Mouse (Mus musculus): Measurements from ENCODE around the gene Mpv17l2.

Gene Mpv17l2

DNA sequence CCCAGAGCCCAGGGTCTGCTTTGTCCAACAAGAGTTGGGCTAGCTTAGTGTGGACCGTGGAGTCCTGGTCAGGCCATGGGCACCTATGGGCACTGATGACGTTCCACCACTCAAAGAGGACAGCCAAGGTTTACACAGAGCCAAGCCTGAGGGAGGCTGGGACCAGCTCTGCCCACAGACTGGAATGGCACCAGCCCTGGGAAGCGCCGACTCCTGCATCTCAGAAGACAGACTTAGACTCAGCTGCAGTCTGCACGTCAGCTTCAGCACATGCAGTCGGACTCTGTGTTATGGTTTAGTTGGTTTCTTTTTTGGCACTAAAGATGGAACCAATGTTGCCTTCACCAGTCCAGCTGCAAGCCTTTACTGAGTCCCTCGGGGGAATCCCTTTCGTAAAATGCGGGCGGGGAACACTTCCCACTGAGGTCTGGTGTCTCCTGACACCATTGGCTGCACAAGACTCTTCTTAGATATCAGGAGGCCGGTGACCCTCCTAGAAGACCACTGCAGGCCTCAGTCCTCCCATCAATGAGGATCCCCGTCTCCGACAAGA is 10.5 kb downstream of the Mpv17l2 start:
- no peak for DNase-seq (ENCODE audit: inconsistent ontology term)

DNA sequence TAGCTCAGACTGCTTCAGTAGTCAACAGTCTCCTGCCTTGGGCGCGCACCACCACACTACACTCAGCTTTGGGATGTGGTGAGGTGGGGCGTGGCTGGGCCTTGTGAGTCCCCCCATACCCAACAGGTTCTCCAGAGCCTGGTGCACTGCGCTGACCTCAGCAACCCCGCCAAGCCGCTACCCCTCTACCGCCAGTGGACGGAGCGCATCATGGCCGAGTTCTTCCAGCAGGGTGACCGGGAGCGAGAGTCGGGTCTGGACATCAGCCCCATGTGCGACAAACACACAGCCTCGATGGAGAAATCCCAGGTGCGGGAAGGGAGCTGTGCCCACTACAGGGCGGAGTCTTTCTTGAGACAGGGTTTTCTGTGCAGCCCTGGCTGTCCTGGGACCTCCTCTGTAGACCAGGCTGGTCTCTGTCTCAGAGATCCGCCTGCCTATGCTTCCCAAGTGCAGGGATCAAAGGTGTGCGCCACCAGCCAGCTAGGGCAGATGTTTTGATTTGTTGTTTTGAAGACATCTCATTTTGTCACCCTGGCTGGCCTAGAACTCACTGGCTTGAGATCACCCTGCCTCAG is 11.6 kb downstream of the Mpv17l2 start:
- no peak for DNase-seq (ENCODE audit: inconsistent ontology term)

DNA sequence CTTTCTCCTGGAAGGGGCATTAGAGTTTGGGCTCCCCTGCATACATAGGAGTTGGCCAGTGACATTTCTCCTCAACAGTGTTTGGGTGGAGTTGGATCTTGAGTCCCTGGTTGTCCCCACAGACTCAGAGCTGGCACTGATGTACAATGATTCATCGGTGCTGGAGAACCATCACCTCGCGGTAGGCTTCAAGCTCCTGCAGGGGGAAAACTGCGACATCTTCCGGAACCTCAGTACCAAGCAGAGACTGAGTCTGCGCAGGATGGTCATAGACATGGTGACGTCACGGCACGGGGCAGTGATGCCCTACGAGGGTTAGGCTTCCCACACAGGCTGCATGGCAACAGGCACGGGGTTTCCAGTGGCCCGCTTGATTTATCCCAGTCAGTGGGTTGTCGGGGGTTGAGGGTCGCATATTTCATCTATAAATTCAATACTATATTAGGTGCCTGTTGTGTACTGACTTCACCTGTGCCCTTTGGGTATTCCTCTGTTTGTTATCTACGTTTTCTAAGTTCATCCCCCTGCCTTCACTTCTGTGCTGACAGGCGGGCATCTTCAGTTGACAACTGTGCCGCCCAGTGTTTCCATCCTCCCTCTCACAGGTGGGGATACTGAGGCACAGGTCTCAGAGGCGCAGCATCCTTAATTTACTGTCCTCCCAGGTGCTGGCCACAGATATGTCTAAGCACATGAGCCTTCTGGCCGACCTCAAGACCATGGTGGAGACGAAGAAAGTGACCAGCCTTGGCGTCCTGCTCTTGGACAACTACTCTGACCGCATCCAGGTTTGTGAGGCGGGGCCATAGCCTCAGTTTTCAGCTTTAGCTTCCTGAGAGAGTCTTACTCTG is 12.3 kb downstream of the Mpv17l2 start:
- DNase-seq (ENCODE audit: inconsistent ontology term), result no peak

DNA sequence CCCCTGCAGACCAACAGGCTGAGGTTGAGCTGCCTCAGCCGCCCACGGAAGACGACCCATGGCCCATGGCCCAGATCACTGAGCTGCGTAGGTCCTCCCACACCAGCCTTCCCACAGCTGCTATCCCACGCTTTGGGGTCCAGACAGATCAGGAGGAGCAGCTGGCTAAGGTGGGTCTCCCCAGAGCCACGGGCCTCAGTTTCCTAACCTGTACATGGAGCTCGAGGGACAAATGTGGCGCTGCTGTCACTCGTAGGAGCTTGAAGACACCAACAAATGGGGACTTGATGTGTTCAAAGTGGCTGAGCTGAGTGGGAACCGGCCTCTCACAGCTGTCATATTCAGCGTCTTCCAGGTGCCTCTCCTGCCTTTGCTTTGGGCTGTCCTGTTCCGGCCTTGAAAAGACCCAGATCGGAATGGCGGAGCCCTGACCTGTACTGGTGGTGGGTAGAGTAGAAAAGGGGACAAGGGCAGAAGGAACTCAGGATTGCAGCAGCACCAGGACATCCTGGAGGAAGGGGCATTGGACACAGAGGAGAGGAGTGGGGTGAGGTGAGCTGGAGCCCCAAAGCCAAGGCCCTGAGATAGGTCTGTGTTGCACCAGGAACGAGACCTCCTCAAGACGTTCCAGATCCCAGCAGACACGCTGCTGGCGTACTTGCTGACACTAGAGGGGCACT is 13.4 kb downstream of the Mpv17l2 start:
- no peak for DNase-seq (ENCODE audit: inconsistent ontology term)

DNA sequence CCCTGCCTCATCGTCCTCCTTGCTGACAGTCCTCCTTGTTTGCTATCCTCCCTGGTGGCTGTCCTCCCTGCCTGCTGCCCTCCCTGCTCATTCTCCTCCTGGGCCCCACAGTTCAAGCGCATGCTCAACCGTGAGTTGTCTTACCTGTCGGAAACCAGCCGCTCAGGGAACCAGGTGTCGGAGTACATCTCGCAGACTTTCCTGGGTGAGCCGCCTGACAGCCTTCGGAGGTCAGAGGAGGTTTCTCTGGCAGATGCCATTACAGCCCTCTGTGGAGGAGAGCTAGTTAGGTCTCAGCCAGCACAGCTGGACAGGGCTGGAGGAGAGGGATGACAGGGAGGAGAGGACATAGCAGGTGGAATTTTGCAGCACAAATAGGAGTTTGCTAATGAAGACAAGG is 14.1 kb downstream of the Mpv17l2 start:
- DNase-seq (ENCODE audit: inconsistent ontology term), result no peak

DNA sequence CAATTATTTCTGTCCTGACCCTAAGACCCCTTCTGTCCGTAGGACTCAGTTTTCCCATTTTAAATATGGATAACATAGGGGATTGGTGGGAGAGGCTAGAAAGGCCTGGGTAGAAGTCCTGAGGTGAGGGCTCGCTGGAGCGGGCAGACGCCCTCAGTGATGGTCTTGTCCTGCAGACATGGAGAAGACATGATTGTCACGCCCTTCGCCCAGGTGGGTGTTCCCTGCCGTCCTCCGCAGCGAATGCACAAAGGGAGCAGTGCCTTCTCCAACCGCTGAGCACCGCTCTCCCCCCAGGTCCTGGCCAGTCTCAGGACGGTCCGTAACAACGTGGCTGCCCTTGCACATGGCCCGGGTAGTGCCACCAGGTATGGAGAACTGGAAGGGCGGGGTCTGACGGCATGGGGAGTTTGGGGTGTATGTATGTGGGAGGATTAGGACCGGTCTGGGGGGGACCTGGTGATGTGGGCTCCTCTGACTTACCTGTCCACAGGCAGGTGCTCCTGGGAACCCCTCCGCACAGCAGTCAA is 15.0 kb downstream of the Mpv17l2 start:
- no peak for DNase-seq (ENCODE audit: inconsistent ontology term)

DNA sequence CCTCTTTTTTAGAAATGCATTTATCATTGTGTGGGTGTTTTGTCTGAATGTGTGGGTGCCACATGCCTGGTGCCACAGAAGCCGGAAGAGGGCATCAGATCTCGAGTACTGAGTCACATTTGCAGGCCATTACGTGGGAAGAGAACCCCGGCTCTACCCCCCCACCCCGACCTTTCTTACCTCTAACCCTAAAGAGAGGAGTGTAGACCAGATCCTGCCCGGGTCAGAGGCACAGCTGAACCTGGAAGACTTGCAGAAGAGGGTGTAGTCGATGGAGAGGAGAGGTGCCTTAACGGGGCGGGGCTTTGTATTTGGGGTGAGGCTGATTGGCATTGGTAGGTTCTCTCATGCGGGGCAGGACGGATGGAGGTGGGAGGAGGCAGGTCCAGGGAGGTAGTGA is 15.9 kb downstream of the Mpv17l2 start:
- DNase-seq (ENCODE audit: inconsistent ontology term), result no peak

DNA sequence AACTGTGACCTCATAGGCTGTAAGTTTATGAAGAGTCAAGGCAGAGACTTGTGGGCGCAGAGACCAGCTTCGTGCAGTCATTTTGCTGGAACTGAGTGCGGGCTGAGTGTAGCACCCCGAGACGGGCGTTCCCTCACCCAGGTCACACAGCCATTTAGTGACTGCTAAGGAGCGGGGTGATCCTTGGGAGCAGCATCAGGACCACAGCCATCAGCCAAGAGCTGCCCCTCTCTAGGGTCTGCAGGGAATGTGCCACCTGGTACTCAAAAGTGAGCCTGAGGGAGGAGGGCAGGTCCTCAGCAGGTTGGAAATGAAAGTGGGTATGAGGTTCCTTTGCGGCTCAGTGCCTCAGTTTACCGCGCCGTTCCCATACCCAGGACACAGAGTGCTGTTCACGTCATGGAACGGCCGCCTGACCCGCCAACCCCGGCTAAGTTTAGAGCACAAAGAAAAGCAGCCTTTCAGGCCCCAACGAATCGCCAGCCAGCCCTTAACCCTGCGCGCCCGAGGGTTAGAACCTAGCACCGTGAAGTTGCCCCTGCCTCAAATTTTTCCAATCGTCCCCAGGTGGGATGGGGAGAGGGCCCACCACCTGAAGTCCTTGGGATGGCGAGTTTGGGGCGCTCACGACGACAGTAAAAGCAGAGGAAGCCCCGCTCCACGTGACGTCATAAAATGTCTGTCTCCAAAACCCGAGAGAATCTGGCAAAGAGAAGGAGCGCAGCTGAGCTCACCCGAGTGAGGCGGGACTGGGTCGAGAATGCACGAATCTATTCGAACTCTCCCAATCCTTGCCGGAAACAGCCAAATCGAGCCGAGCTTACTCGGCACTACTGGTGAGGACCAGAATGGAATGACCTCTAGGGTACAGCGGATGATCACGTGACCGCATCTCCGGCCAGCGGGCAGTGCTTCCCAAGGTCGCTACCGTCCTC is 16.8 kb downstream of the Mpv17l2 start:
- DNase-seq (ENCODE audit: inconsistent ontology term), result peak; percentile 46

DNA sequence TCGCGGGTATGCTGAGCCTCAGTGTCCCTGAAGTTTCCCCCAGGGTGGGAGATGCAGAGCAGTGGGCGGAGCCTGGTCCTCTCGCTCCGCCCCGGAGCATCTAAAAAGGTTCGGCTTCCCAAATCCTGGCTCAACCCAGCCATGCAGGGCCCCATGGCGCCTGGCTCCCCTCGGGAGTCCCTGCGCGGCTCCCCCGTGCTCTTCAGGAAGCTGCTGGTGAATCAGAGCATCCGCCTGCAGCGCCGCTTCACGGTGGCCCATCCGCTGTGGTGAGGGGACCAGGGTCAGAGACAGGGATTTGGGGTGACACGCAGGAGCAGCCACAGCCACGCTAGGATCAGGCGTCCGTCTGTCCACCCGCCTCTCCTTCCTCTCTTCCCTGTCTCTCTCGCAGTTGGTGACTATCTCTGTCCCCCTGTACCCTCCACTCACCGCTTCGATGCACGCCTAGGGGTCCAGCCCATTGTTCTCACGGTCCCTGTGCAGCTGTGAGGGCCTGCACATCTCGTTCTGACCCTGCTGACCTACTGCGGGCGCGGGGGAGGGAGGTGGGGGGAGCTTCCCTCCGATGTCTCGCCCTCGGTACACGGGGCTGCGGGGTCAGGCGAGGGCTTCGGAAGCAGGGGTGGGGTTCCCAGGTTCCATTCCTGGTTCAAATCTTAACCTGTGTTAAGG is 17.6 kb downstream of the Mpv17l2 start:
- DNase-seq (ENCODE audit: inconsistent ontology term), result no peak

DNA sequence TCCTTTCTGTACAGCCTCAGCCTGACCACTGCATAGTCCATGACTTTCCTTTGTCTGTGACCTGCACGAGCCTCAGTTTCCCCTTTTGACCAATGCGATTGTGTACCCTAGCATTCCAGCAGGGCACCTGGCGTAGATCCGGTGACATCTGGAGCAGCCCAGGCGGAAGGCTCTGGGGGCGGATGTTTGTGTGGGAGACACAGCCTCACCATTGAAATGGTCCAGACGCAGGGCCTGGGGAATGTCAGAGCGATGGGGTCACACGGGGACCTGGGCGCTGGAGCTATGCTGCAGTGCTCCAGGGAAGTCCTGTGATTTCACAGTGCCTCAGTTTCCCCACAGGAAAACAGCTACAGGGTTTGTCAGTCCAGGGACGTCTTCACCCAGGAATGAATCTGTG is 18.6 kb downstream of the Mpv17l2 start:
- no peak for DNase-seq (ENCODE audit: inconsistent ontology term)

DNA sequence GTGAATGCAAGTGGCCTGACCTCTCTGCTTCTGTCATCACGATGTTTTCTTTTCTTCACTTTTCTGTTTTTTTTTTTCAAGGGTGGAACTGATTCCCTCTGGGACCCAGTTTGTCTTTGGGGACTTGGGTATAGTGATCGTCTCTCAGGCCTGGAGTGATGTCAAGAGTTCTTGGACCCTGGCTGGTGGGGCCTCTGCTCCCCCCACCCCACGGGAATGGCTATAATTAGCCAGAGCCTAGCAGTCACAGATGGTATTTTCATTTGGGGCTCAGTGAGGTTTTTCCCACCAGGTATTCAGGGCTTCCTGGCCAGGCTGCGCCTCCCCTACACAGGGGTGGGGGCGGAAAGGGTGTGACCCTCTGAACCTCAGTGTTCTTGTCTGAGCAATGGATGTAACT is 19.1 kb downstream of the Mpv17l2 start:
- DNase-seq (ENCODE audit: inconsistent ontology term), result no peak

DNA sequence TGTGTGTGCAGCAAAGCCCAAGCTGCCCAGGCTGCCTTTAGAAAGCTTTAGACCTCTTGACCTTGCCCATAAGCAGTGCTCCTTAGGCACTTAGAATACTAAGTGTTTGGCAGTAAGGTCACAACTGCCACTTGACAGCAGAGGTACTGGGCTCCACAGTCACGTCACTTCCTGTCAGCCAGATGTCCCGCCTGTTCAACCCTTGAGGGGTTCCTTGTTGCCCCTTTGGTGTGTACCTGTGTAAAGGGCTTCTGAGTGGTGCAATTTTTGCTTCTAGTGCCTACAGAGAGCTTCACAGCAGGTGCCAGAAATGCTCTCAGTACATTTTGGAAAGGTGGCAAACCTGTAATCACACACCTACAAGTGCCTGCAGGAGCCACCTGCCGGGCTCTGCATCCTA is 22.5 kb downstream of the Mpv17l2 start:
- no peak for DNase-seq (ENCODE audit: inconsistent ontology term)

DNA sequence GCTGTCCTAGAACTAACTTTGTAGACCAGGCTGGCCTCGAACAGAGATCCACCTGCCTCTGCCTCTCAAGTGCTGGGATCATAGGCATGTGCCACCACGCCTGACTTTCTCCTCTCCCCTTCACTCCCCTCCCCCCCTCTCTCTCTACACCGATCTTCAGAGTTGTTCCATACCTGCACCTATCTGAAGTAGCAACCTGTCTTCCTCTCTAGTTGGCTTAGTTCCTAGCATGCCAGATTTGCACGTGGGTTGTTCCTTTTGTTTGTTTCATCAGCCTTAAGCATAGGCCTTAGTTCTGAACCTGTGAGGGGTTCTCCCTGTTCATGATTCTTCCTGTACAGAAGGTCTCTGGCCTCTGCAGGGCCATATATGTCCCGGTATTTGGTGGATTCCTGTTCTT is 23.0 kb downstream of the Mpv17l2 start:
- no peak for DNase-seq (ENCODE audit: inconsistent ontology term)

DNA sequence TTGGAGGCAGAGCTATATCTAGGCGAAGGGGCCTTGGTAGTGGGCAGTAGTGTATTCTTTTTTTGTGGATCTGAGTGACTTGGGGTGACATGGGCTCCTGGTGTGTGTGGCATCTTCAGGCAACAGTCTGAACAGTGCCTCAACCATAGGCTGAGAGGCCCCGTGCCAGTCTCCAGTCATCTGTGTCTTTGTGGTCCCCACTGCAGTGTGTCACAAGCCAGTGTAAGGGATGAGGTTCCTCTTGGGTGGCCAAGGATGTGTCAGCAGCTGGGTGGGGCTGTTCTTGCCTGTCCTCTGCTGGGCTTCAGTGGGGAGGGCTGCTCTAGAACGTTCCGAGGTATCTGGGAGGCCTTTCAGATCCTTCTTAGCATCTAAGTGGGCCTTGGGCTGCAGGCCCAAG is 29.8 kb downstream of the Mpv17l2 start:
- DNase-seq (ENCODE audit: inconsistent ontology term), result no peak

DNA sequence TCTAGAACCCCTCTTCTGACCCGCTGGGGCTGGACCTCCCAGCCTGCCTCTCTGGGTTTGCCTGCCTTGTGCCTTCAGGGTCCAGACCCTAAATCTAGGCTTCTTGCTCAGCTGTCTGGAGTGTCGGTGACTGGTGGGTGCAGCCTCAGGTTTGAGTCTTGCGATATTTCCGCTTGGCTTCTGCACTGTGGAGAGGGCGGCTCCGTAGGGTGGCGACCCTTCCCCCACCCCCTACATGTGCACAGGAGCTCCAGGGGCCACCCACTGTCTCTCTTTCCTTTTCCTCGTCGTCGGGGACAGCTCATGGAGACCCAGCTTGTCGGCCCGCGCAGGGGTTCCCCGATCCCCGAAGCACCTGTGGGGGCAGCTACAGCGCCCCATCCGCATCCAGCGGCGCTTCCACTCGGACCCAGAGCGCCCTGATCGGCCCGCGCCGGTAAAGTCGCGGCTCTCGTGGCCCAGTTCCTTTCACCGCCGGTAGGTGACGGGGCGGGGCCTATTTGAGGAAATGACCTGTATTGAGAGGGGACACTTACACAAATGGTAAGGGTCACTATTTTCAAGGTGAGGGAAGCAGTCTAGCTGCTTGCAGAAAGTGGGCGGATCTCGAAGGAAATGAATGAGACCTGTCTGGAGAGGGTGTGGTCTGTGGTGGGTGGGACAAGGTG is 30.8 kb downstream of the Mpv17l2 start:
- DNase-seq (ENCODE audit: inconsistent ontology term), result no peak

DNA sequence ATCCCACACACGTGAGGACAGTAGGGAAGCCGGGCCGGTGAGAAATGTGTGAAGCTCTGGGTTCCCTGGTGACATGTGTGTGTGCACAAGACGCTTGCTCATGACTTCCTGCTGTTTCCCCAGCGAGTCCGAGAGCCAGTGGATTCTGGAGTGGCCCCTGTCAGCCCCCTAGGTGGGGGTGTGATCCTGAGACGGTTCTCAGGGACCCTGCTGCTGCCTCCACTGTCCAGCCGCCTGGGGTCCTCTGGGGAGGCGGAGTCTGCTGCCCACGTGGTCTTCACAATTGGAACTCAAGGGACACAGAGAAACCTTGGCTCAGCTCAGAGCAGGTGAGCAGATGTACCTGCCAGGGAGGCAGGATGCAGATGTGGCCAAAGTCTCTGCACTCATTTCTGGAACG is 34.0 kb downstream of the Mpv17l2 start:
- DNase-seq (ENCODE audit: inconsistent ontology term), result no peak

DNA sequence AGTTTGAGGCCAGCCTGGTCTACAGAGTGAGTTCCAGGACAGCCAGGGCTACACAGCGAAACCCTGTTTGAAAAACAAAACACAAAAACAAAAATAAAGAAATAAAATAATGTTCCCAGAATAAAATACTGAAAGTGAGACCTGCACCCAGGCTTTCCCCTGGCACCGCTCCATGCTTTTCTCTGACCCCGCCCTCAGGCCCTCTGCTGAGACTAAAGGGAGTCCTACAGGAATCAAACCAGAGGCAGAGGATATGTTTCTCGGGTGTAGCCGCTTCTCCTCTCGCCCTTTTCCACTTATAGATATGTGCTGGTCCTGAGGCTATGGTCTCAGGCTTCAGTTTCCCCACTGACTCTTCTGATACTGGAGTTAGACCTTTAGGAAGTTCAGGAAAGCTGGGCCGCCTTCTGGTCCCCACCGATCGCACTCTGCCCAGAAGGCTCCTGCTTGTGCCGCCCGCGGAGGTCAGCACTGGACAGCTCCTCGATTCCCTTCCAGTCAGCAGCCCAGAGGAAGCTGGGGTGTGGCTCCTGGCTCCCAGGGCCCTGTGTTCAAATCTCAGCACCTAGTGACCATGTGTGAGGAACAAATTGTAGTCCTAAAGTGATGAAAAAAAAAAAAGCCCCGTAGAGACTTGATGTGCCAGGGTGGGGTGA is 34.8 kb downstream of the Mpv17l2 start:
- DNase-seq (ENCODE audit: inconsistent ontology term), result peak; percentile 37

DNA sequence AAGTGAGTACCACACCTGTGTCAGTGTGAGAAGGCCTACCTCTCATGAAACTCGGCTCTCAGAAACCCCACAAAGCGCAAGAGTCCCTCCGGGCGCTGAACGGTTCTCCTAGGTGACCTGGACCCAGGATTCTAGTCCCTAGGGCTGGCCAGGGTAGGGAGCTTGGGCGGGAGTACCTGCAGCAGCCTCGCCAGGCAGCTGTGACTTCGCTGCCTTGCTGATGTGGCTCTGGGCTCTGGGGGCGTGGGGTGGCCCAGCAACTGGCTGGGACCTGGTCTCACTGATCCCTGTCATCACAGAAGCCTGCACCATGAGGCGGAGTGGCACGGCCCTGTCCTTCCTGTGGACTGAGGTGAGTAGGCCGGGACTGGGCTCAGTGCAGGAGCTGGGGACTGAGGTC is 36.5 kb downstream of the Mpv17l2 start:
- DNase-seq (ENCODE audit: inconsistent ontology term), result no peak

DNA sequence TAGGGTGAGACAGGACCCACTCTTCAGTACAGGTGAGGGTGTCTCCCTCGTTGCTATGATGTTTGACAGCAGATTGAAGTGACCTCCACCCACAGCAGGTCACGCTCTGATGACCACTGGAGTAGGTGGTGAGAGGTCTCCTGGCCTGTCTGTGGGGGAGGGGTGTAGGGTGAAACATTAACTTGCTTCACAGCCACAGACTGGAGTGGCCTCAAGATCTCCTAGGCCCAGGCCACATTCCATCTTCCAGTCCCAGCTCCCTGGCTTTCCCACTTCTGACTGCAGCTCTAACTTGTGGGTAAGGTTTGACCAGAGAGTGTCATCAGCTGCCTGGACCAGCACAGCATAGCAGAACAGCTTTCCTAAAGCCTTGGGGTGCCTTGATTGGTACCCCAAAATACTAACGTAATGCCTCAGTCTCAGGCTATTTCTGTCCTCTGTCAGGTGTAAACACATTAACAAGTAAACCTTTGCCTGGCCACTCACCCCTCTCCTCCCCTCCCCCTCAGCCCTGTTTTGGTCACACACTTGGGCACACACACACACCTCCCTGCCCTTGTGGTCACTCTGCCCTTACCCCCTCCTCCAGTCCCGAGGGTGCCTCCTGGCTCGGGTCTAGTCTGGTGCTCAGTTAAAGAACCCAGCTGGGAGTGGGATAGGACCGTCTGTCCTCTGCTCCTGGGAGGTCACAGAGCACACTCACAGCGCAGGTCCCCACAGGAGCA is 37.1 kb downstream of the Mpv17l2 start, which contains the start of gene Pde4c:
Gene Pde4c (plus strand): TSS at position 235 of the 725 bp plus-strand sequence.
- DNase-seq (ENCODE audit: inconsistent ontology term), result no peak
